Mouse (Mus musculus) MEL (cell line): ENCODE measurements at regions not wholly inside any gene's neighbourhood (a gene's known extent, or its start where the extent isn't known, plus 50 kb on each side); places are given as distances from the start of the nearest gene placed in this dataset.

Source experiments
- DNase-seq: peaks from one replicate; pipeline ENCODE4 v3.0.0; 2011; ENCODE audit warnings: low read depth, low spot score
- H3K27ac ChIP-seq: 2 replicates; pipeline ENCODE4 v1.5.1; 2012; ENCODE audit warnings: low read depth, mild to moderate bottlenecking, control low read depth, low read length, moderate library complexity; ENCODE audit not compliant: control insufficient read depth
- H3K27me3 ChIP-seq, 2 experiments: fragments of 150-350 bp in 1 of 2; sonication (generic) in 1 of 2; 2 replicates each; pipeline ENCODE4 v1.6.1; 2012; ENCODE audit warnings: low read length in 2 of 2, mild to moderate bottlenecking in 2 of 2, improper control_type of control experiment in 1 of 2, moderate library complexity in 1 of 2; ENCODE audit not compliant: insufficient read depth in 2 of 2, control insufficient read depth in 1 of 2
- H3K36me3 ChIP-seq, 2 experiments: 2 replicates each; pipeline ENCODE4 v1.6.1; 2012 to 2014; ENCODE audit warnings: low read length in 2 of 2, improper control_type of control experiment in 1 of 2, inconsistent platforms in 1 of 2, mild to moderate bottlenecking in 1 of 2; ENCODE audit not compliant: insufficient read depth in 2 of 2, control insufficient read depth in 1 of 2
- H3K4me1 ChIP-seq, 2 experiments: fragments of 150-350 bp in 1 of 2; sonication (generic) in 1 of 2; 2 replicates each; pipeline ENCODE4 v1.6.1; 2012; ENCODE audit warnings: low read length in 2 of 2, improper control_type of control experiment in 1 of 2, mild to moderate bottlenecking in 1 of 2; ENCODE audit not compliant: insufficient read depth in 2 of 2, control insufficient read depth in 1 of 2
- H3K4me3 ChIP-seq, 2 experiments: fragments of 150-350 bp in 1 of 2; sonication (generic) in 1 of 2; 2 replicates each; pipeline ENCODE4 v1.5.1; 2012; ENCODE audit warnings: low read depth in 2 of 2, low read length in 2 of 2, mild to moderate bottlenecking in 2 of 2, moderate library complexity in 2 of 2, control low read depth in 1 of 2, improper control_type of control experiment in 1 of 2; ENCODE audit not compliant: control insufficient read depth in 1 of 2, insufficient read depth in 1 of 2
- H3K79me2 ChIP-seq: 2 replicates; pipeline ENCODE4 v1.6.1; 2012; ENCODE audit warnings: mild to moderate bottlenecking, low read length, moderate library complexity; ENCODE audit not compliant: control insufficient read depth, poor library complexity, insufficient read depth
- H3K9ac ChIP-seq: 2 replicates; pipeline ENCODE4 v1.6.1; 2012; ENCODE audit warnings: low read depth, mild to moderate bottlenecking, control low read depth, low read length, moderate library complexity; ENCODE audit not compliant: control insufficient read depth, poor library complexity, severe bottlenecking
- H3K9me3 ChIP-seq: fragments of 150-350 bp; sonication (generic); replicated peaks from 2 replicates; pipeline ENCODE4 v1.6.1; 2012; ENCODE audit warnings: mild to moderate bottlenecking, low read length, improper control_type of control experiment, moderate library complexity; ENCODE audit not compliant: insufficient read depth
- BHLHE40 ChIP-seq: IDR thresholded peaks from 2 replicates; pipeline ENCODE4 v1.6.1; 2012; ENCODE audit warnings: low read depth, mild to moderate bottlenecking, inconsistent platforms, low read length, improper control_type of control experiment, borderline replicate concordance
- E2F4 ChIP-seq: IDR thresholded peaks from 2 replicates; pipeline ENCODE4 v1.6.1; 2011; ENCODE audit warnings: low read depth, low read length, improper control_type of control experiment, borderline replicate concordance
- EP300 ChIP-seq, 2 experiments: IDR thresholded peaks; 2 replicates each; pipeline ENCODE4 v1.6.1; 2011; ENCODE audit warnings: improper control_type of control experiment in 2 of 2, low read length in 2 of 2, low read depth in 1 of 2, mild to moderate bottlenecking in 1 of 2
- ETS1 ChIP-seq: IDR thresholded peaks from 2 replicates; pipeline ENCODE4 v1.6.1; 2012; ENCODE audit warnings: low read depth, mild to moderate bottlenecking, inconsistent platforms, low read length, improper control_type of control experiment, moderate library complexity
- JUND ChIP-seq: IDR thresholded peaks from 2 replicates; pipeline ENCODE4 v1.6.1; 2011; ENCODE audit warnings: low read depth, mild to moderate bottlenecking, improper control_type of control experiment, low read length
- KAT2A ChIP-seq: conservative IDR thresholded peaks from 2 replicates; pipeline ENCODE4 v1.6.1; 2012; ENCODE audit warnings: low read depth, low read length, improper control_type of control experiment, inconsistent platforms
- MAFK ChIP-seq: IDR thresholded peaks from 2 replicates; pipeline ENCODE4 v1.6.1; 2011; ENCODE audit warnings: low read depth, mild to moderate bottlenecking, low read length, improper control_type of control experiment, borderline replicate concordance
- MEF2A ChIP-seq: IDR thresholded peaks from 2 replicates; pipeline ENCODE4 v1.6.1; 2014; ENCODE audit warnings: low read depth, mild to moderate bottlenecking, inconsistent platforms, low read length, improper control_type of control experiment; ENCODE audit not compliant: poor library complexity, insufficient replicate concordance, severe bottlenecking; ENCODE audit errors: extremely low read depth
- NELFE ChIP-seq: IDR thresholded peaks from 2 replicates; pipeline ENCODE4 v1.6.1; 2011; ENCODE audit warnings: low read depth, low read length, improper control_type of control experiment
- POLR2A ChIP-seq, 2 experiments: IDR thresholded peaks; 2 replicates each; pipeline ENCODE4 v1.6.1; 2011 to 2012; ENCODE audit warnings: low read length in 2 of 2, mild to moderate bottlenecking in 2 of 2, control low read depth in 1 of 2, improper control_type of control experiment in 1 of 2, low read depth in 1 of 2, moderate library complexity in 1 of 2; ENCODE audit not compliant: control insufficient read depth in 1 of 2, insufficient read depth in 1 of 2, poor library complexity in 1 of 2
- POLR2AphosphoS2 ChIP-seq: IDR thresholded peaks from 2 replicates; pipeline ENCODE4 v1.6.1; 2011; ENCODE audit warnings: low read length, improper control_type of control experiment
- RAD21 ChIP-seq: IDR thresholded peaks from 2 replicates; pipeline ENCODE4 v1.6.1; 2011; ENCODE audit warnings: mild to moderate bottlenecking, low read depth, low read length, improper control_type of control experiment
- RCOR1 ChIP-seq: IDR thresholded peaks from 2 replicates; pipeline ENCODE4 v1.6.1; 2012; ENCODE audit warnings: low read depth, mild to moderate bottlenecking, inconsistent platforms, low read length, improper control_type of control experiment
- SMC3 ChIP-seq: IDR thresholded peaks from 2 replicates; pipeline ENCODE4 v1.6.1; 2011; ENCODE audit warnings: low read depth, low read length, improper control_type of control experiment
- TAL1 ChIP-seq: IDR thresholded peaks from 2 replicates; pipeline ENCODE4 v1.6.1; 2012; ENCODE audit warnings: mild to moderate bottlenecking, inconsistent platforms, low read length, moderate library complexity, mixed read lengths
- UBTF ChIP-seq: IDR thresholded peaks from 2 replicates; pipeline ENCODE4 v1.6.1; 2012; ENCODE audit warnings: low read depth, mild to moderate bottlenecking, inconsistent platforms, low read length, improper control_type of control experiment, moderate library complexity, borderline replicate concordance; ENCODE audit not compliant: insufficient read depth
- USF2 ChIP-seq, 2 experiments: IDR thresholded peaks; 2 replicates each; pipeline ENCODE4 v1.6.1; 2011 to 2012; ENCODE audit warnings: improper control_type of control experiment in 2 of 2, low read length in 2 of 2, borderline replicate concordance in 1 of 2, inconsistent platforms in 1 of 2, low read depth in 1 of 2, mild to moderate bottlenecking in 1 of 2; ENCODE audit not compliant: insufficient read depth in 1 of 2
- ZC3H11A ChIP-seq: IDR thresholded peaks from 2 replicates; pipeline ENCODE4 v1.6.1; 2012; ENCODE audit warnings: low read depth, mild to moderate bottlenecking, inconsistent platforms, low read length, improper control_type of control experiment
- ZKSCAN1 ChIP-seq: IDR thresholded peaks from 2 replicates; pipeline ENCODE4 v1.6.1; 2012; ENCODE audit warnings: low read depth, mild to moderate bottlenecking, inconsistent platforms, low read length, improper control_type of control experiment, moderate library complexity
- ZMIZ1 ChIP-seq: IDR thresholded peaks from 2 replicates; pipeline ENCODE4 v1.6.1; 2012; ENCODE audit warnings: low read depth, mild to moderate bottlenecking, inconsistent platforms, low read length, improper control_type of control experiment, moderate library complexity
- ZNF384 ChIP-seq: IDR thresholded peaks from 2 replicates; pipeline ENCODE4 v1.6.1; 2012; ENCODE audit warnings: low read depth, mild to moderate bottlenecking, inconsistent platforms, low read length, improper control_type of control experiment

DNA sequence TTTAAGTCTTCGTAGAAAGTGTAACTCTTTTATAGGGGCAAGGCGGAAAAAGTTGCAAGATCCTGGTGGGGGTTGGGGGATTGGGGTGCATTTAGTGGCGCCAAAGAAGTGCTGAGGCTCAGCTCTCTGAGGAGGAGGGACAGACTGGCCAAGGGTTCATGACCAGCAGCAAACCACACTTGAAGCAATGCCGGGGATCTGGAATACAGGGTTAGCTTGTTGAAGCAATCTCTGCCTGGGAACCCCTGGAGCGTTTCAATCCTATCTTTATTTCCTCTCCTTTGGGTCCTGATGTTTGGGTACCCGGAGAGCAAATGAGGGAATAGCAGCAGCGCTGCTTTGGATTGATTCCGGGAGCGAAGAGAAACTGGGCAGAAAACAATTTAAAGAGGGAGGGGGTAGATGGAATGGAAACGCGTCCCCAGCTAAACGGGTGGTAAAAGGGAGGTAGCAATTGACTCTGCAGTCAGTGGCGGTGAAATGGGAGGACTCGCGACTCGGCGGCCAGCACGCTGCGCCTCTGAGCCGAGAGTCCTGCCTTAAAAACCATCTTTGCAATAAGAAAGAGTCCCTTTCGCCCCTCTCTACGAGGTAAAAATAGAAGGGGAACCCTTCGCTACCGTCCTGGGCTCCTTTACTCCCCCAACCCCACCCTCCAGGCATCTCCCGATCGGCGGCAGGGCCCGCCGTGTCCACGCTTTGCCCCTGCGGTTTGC is 86.5 kb downstream of the Nr2f2 start:
- H3K9me3 ChIP-seq: no peaks in the 10 kb centered on the region
- H3K36me3 ChIP-seq: no peaks in the 10 kb centered on the region
- H3K4me1 ChIP-seq: no peaks in the 10 kb centered on the region
- H3K9ac ChIP-seq: no peak overlapping the region
- H3K27me3 ChIP-seq: no peaks in the 10 kb centered on the region
- no peaks in the 10 kb centered on the region for H3K79me2 ChIP-seq
- no peak for DNase-seq
- H3K27ac ChIP-seq: no peak overlapping the region
- TF ChIP-seq POLR2A (IDR thresholded peaks at IDR 0.05; ENCODE audit: control insufficient read depth in 1 of 2, insufficient read depth in 1 of 2, low read depth in 1 of 2, low read length in 2 of 2, poor library complexity in 1 of 2): no peak
- TF ChIP-seq ZC3H11A: no peak
- no peak for TF ChIP-seq SMC3
- no peak for TF ChIP-seq RAD21
- TF ChIP-seq ZKSCAN1: no peak
- TF ChIP-seq ZNF384: no peak
- no peak overlapping the region for H3K4me3 ChIP-seq

DNA sequence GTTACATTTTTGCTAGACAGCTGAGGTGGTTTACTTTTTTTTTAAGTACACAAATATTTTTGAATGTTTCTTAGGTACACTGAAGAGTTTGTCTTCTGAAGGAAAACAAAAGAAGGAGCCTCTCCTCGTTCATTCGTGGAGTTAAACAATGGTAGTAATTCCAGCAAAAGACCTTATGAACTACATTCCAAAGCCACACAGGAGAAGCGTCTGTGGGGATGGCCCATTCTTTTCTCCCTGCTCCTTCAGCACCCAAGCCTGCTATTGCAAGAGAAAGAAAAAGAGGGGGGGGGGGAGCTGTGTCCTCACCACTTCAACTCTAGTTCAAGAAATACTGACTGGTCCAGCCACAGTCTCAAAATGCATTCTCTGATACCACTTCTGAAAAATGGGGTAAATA is 87.4 kb downstream of the Nr2f2 start:
- no peaks in the 10 kb centered on the region for H3K79me2 ChIP-seq
- H3K36me3 ChIP-seq: no peaks in the 10 kb centered on the region
- TF ChIP-seq E2F4 (no peak), TAL1 (no peak), USF2 (IDR thresholded peaks at IDR 0.05; ENCODE audit: borderline replicate concordance in 1 of 2, insufficient read depth in 1 of 2, low read depth in 1 of 2, low read length in 2 of 2) (no peak), SMC3 (no peak), MAFK (no peak), EP300 (IDR thresholded peaks at IDR 0.05; ENCODE audit: low read depth in 1 of 2, low read length in 2 of 2) (no peak), JUND (no peak), NELFE (no peak), RCOR1 (no peak), BHLHE40 (no peak), ZNF384 (no peak), UBTF (no peak), ZC3H11A (no peak), ETS1 (no peak), MEF2A (no peak), KAT2A (no peak), POLR2AphosphoS2 (no peak), ZKSCAN1 (no peak), ZMIZ1 (no peak)
- TF ChIP-seq, all 39 proteins: peak for 0
- no peak overlapping the region for H3K27ac ChIP-seq
- no peaks in the 10 kb centered on the region for H3K9me3 ChIP-seq
- no peaks in the 10 kb centered on the region for H3K27me3 ChIP-seq
- H3K4me1 ChIP-seq: no peaks in the 10 kb centered on the region
- H3K4me3 ChIP-seq: no peak overlapping the region
- DNase-seq: no peak
- H3K9ac ChIP-seq: no peak overlapping the region
